Mouse (Mus musculus) frontal cortex, adult 2 months (tissue): ENCODE data around the gene Ano4. TPM values are rescaled to one million over a fixed set of nuclear protein-coding genes. Genes with fewer than 3 reads are reported as not detected.
"Not testable (repeated sequence)": the region's sequence is repeated elsewhere in the genome, so short reads cannot be mapped to it uniquely, and the experiment has no call there.

Source experiments
- DNase-seq, 2 experiments: peaks; one replicate each; pipeline ENCODE4 v3.0.0; 2022; ENCODE audit warnings: low spot score in 1 of 2; ENCODE audit errors: extremely low spot score in 1 of 2
- polyA plus RNA-seq: library from polyadenylated mRNA; depleted of rRNA; stranded (reverse); fragments of >200 nt; gene quantifications from 2 replicates; pipeline ENCODE4 v1.2.3, GENCODE M21; 2012

The Ano4 gene
- polyA plus RNA-seq, 1 experiment, result 25.2 TPM

DNA sequence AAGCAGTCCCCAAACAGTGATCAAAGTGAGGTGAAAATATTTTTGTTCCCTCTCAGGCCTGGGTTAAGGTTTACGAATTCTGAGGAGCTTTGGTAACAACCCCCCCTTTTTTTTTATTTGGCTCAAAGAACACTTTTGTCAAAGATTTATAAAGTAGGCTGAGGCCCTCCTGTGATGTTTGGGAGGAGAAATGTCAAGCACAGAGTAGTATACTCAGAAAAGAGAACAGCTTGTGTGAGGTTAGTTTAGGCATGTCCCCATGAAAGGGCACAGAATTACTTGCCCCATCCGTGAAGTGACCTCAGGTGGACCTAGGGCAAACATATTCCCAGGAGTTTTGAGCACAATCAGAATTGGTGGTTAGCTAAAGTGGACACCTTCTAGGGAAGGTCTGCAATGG, 189.1 kb downstream of the Ano4 start:
- DNase-seq, result no peak

DNA sequence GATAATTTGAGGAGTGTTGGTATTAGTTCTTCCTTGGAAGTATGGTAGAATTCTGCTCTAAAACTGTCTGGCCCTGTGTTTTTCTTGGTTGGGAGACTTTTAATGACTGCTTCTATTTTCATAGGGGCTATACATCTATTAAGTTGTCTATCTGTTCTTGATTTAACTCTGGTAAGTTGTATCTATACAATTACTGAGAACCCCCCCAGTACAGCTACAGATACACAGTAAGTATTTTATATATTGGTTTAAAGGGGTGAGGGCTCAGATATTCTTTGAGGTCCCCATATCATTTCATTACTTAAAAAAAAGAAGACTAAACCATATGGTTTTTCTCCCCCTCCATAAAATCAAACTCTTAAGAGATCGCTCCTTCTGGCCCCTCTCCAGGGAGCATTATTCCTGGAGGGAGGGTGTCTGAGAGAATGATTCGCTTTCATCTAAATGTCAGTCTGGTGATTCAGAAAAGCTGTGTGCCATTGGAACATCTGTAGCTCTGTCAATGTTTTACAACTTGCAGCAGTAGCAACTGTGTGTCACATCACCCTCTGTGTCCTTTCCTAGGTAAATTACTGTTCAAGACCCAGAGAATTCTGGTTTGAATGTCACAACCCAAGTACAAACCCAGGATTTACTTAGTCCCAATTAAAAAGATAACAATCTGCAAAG, 189.6 kb downstream of the Ano4 start:
- peak in 1 of 2 experiments; percentile 35 for DNase-seq

DNA sequence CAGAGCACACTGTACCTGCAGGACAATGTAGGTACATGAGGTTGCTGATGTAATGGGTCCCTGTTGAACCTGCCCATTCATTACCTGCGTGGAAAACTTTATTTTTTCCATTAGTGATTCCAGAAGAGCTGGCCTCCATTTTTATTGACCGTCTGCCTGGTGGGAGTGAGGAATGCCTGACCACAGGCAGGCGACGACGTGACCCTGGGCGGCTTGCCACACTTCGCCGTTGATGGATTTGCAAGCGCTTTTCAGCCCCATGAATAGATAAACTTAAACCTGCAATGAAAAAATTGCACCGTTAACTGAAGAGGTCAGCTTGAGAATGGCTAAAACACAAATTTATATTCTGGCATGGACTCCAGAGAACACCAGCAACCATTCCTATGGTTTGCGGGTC, 195.4 kb downstream of the Ano4 start:
- DNase-seq, result no peak

DNA sequence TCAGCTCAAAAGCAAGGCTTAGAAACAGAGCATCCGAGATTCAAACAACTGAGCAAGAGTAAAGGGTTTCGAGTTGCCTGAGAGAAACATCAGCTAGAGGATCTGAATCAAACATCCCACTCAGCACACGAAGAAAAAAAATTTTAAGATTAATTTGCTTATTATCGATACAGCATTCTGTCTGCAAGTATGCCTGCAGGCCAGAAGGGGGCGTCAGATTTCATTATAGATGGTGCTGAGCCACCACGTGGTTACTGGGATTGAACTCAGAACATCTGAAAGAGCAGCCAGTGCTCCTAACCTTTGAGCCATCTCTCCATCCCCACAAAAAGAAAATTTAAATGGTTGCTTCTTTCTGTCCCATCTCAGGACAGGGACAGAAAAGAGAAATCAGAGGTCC, 223.2 kb downstream of the Ano4 start:
- no peak for DNase-seq

DNA sequence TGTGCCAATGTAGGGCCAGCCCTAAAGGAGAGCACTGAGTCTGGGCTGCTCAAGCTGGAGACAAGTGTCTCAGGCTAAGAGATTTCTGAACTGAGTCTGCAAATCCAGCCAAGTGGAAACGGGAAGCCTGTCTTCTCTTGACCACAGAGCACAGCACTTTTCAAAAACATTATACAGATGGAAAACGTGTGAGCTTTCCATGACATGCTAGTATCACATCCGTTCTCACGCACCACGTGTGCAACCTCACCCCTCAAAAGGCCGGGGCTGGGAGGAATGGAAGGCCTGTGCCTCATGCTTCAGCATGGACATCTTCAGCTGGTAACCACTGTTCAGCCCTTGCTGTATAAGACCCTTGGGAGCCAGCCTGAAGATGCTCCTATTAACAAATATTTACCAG, 230.2 kb downstream of the Ano4 start:
- no peak for DNase-seq

DNA sequence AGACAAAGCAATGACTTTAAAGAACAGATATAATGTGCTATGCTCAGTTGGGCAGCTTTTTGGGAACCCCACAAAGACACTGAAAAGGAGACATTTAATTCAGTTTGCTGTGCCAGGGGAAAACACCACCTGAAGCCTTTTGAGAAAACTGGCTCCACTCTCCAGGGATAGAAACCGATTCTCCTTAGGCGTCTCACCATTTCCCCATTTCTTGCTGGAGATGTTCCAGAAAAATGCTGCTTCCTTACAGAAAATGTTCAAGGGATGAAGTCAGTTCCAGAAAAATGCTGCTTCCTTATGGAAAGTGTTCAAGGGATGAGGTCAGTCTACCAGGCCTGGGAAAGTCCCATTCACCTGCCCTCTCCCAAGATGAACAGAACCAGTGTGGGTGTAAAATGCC, 233.1 kb downstream of the Ano4 start:
- DNase-seq, result peak in 1 of 2 experiments; percentile 30

DNA sequence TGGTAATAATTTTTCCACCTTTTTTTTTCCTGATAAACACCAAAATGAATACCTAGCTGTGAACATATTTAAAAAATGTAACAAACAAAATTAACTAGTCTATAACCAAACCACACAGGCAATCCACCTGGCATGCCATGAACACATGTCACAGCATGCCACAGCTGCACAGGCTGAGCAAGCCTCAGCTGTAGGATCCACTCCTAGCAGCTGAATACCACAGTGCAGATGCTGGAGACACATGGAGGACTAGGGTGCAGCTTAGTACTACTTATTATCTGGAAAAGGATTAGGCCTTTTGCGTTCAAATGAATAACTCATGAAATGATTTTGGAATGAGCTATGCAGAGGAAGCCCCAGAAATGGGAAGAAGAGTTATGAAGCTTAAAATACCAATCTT, 233.6 kb downstream of the Ano4 start:
- DNase-seq, result no peak

DNA sequence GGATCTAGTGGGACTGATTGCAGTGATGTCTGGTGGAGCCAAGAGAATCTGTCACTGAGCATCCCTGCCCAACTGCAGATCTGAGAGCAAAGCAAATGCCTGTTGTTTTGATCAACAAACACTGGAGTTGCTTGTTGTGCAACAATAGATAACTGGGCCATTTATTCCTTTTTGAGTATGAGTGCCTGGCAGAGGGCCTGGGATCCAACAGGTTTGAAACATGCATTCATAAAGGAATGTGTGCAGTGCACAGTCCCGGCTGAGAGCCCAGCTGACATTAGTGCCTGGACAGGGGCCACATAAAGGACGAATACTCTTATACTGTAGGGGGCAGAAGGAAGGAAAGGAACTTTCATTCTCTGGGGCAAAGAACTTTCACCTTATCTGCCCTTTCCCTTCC, 241.0 kb downstream of the Ano4 start:
- peak in 1 of 2 experiments; percentile 26 for DNase-seq

DNA sequence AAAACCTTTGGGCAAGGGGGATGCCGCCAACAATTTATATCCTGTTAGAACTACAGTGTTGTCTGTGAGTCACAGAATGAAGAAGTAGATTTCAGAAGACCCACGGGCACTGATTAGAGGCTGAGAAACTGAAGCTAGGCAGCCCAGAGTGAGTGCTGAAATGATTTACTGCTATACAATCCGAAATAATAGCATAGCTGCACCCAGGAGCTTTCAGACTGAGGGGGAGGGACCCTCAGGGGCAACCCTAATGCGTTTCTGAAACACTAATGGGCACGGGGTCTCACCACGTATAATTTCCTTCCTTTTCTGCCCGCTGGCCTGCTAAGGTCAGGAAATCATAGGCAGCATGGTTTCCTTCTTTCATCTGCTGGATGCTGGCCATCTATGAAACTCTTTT, 242.5 kb downstream of the Ano4 start:
- no peak for DNase-seq

DNA sequence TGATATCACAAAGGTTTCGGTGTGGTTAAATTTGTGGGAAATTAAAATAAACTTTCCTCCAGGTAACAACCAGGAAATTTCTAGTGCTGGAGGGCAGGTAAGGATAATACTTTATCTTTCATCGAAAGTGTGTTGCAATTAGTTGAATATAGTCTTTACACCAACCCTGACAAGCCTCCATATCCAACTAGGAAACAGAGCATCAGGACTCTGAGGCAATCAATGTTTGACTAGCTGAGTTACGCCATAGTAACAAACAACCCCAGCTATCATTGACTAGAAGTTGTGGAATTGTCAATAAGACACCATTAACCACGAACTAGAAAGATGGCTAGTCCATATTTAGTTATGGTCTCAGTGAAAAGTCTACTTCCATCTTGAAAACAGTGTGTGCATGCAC, 246.4 kb downstream of the Ano4 start:
- no peak for DNase-seq

DNA sequence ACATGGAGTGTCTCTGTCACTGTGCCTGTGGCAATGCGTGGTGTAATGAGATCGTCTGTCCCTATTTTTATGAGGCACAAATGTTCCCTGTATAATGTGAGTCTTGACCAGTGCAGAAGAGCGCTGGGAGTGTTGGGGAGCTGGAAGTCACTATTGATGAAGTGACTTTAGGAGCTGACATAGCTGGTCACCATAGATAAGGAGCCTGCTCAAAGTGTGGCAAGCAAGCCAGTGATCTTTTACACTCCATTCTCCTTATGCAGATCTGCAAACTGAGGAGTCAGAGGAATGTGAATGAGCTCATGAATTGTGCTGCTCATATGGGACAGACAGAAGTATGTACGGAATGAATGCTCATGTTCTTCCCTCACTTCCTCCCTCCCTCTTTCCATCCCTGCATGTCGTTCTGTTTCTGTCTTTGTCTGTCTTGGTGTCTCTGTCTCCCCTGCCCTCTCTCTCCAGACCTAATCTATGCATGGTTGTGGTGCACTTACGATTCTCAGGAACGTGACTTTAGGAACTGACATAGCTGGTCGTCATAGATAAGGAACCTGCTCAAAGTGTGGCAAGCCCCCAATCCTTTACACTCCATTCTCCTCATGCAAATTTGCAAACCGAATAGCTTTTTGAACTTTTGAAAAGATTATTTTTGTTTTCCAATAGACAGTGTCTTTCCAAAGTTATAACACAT, 252.1 kb downstream of the Ano4 start:
- DNase-seq, result no peak

DNA sequence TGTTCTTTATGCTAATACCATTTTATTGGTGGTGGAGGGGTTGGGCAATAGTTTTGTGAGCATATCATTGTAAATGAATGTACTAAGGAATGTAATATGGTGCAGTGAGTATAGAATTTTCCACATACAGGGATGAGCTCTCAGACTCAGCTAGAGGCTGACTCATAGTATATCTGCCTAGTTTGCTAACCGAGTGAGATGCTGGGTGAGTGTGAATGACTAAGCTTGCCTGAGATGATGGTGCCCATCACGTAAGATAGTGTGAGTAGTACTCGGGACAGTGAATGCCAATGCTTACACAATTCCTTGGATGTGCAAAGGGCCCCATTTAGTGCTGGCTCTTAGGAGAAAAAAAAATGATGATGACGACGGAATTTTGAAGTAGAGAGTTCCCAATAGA, 267.1 kb downstream of the Ano4 start:
- peak in 1 of 2 experiments; percentile 30 for DNase-seq

DNA sequence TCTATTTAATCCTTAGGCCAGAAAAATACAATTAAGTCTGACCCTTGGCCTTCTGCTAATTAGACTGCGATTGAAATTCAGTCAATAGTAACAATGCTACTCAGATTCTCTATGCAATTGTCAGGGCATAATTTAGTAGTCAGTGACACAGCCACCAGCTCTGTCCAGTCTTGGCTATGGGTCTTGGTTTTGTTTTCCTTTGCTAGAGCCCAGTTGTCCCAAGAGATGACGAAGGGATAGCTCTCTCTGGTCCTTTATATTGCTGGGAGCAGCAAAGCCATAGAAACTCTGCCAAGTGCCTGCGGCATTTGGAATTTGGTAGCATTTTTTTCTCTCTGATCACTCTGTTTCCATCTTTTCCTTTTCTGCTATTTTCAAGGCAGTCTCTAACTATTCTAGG, 288.7 kb downstream of the Ano4 start:
- DNase-seq, result no peak

DNA sequence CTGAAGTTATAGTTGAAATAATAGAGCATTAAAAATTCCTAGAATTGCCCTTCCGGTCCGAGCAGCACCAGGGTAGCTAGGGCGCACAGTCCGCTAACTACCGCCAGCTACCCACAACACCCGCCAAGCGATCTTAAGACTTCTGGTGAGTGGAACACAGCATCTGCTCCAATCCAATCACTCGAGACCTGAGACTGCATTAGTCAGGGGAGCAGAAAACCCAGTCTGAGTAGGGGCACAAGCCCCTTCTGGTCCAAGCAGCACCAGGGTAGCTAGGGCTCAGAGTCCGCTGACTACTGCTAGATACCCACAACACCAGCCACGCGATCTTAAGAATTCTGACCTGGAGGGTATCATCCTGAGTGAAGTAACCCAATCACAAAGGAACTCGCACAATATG, 299.6 kb downstream of the Ano4 start:
- not testable (repeated sequence) for DNase-seq

DNA sequence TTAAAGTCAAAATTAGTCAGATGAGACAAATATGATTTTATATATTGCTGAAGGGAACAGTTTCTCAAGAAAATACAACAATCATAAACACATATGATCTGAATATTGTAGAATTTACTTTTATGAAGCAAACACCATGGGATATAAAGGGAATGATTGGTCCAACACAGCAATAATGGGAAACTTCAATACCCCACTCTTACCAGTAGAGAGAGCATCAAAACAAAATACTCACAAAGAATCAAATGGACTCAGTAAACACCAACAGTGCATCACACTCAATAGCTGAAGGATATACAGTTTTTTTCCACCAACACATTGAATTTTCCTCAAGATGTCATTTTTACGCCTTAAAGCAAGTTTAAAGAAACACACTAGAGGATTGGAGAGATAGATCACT, 300.4 kb downstream of the Ano4 start:
- DNase-seq, result no peak

DNA sequence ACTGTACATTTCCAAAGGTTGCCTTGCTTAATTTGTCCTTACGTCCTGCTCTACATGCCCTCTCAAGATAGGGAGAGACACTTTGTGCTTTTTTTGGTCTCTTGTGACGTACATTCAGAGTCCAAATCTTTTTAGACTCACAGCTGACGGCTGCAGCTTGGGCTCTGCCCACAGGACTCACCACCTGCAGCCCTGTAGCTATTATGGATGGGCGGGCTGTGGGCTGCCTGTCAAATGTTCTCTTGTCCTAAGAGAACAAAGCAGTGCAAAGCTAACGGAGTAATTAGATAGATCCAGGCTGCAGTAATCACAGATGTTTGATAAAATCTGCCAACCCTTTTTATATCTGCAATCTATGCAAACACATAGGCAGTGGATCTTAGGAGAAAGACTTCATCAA, 325.6 kb downstream of the Ano4 start:
- DNase-seq, result peak; percentile 2 to 25

DNA sequence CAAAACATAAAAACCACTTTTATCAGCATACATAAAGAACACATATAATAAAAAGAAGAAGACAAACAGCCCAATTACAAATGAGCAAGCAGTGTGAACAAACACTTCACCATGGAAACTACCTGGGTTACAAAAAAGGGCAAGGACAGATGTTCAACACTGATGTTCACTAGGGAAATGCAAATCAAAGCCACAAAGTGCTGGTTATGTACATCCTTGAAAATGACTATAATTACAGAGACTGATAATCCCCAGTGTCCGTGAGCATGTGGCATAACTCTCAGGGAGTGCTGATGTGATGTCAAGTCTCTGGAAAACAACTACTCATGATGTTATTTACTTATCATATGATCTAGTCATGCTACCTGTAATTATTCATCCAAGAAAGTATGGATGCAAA, 336.3 kb downstream of the Ano4 start:
- no peak for DNase-seq

DNA sequence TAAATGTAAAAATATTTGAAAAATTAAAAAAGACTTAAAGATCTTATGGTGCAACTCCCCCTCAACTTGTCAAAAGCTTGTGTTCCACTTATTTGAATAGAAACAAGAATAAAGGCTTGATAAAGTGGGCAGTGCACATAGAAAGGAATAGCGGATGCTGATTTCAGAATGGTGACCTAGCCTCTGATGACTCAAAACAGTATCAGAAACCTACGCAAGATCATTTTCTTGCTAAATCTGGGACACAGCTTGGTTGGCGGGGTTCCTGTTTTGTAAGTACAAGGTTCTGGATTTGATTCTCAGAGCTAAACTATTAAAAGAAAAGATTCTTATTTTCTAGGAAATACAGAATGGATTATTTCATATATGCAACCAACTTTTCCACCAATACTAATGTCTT, 340.0 kb downstream of the Ano4 start:
- DNase-seq, result peak in 1 of 2 experiments; percentile 53

DNA sequence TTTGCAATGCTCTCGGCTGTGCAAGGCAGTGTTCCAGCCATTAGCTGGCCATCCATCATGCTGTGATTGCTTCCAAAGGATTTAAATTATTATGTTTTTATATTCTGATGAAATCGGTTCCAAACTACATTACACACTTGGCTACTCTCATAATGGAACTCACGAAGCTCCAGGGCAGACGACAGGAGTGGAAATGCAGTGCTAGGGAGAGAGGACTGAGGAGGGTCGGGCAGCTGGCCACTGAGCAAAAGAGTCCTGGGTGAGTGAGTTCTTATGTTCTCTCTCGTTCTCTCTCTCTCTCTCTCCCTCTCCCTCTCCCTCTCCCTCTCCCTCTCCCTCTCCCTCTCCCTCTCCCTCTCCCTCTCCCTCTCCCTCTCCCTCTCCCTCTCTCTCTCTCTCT, 357.6 kb downstream of the Ano4 start:
- no peak for DNase-seq

DNA sequence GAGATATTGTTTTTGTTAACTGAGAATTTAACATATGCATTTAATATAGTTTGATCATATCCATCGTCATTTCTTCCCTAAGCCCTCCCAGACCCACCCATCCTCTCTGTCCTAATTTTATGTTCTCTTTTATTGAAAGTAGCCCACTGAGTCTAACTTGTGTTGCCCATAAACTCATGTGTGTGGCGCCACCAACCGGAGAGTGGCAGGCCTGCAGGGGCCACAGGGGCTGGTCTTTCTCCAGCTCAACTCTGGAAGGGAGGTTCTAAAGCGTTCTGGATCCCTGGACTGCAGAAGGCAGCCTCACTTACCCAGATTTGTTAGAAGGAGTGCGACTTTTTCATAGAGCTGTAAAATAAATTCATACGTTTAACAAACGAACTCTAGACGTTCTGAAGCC, 361.1 kb downstream of the Ano4 start:
- DNase-seq, result peak in 1 of 2 experiments; percentile 59

DNA sequence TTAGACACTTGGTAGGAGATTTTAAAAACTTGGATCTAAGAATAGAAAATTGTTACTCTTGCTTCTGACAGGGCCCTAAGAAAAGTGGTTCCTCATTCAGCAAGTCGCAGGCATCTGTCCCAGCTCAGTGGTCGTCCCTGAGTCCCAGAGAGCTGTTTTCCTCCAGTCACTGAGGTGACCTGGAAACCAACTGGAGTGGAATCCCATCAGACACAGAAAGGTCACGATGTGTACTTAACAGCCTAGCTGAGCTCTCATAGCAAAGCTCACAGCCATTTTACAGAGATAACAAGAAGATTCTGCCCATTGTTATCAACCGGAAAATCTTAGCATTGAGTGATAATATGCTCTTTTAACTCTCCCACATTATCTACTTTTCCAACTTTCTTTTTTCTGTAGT, 365.1 kb downstream of the Ano4 start:
- DNase-seq, result no peak

DNA sequence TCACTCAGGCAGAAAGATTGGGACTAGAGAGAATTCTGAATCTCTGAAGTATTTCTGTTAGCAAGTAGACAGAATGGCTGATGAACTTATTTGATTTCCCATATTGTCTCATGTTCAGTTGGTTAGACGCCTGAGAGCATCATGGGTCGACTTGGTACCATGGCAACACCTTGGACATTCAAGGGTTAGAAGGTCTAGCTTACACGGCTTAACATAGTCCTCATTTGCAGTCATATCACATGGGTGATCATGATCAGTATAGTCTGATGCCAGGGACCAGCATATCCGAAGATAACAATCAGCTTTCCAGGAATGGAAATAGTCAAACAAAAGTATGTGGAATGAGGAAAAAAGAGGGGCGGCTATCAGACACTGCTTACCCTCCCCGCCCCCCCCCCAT, 365.6 kb downstream of the Ano4 start:
- no peak for DNase-seq
